Mouse (Mus musculus): ENCODE measurements around the gene Surf6.
"Not testable (repeated sequence)": the region's sequence is repeated elsewhere in the genome, so short reads cannot be mapped to it uniquely, and the experiment has no call there.

Surf6 gene

GRCm38 (mm10) chr2:26913416-26914147 lies 10.9 kb upstream of the Surf6 start:
- no peak for DNase-seq (ENCODE audit: low spot score in 2 of 2)

GRCm38 (mm10) chr2:26912253-26912770 lies 9.6 kb upstream of the Surf6 start:
- DNase-seq (ENCODE audit: low spot score in 2 of 2), result no peak

- peak in 1 of 2 experiments; percentile 60 for DNase-seq (ENCODE audit: low spot score in 2 of 2)
These were observed 8.5 kb upstream of the Surf6 start for GRCm38 (mm10) chr2:26910994-26911765.

- peak; percentile 99 for DNase-seq (ENCODE audit: low spot score in 2 of 2)
These were observed 7.7 kb upstream of the Surf6 start, which contains the start of the genes Med22 and Rpl7a for GRCm38 (mm10) chr2:26910124-26910993. Gene Med22, minus strand, starts transcription at chr2:26910677. Gene Rpl7a, plus strand, starts transcription at chr2:26910764.

- no peak for DNase-seq (ENCODE audit: low spot score in 2 of 2)
These were observed 6.7 kb upstream of the Surf6 start for GRCm38 (mm10) chr2:26909387-26909784.

- DNase-seq (ENCODE audit: low spot score in 2 of 2), result no peak
These were observed 6.2 kb upstream of the Surf6 start for GRCm38 (mm10) chr2:26908710-26909386.

- no peak for DNase-seq (ENCODE audit: low spot score in 2 of 2)
These were observed 4.4 kb upstream of the Surf6 start for GRCm38 (mm10) chr2:26907109-26907508.

- no peak for DNase-seq (ENCODE audit: low spot score in 2 of 2)
These were observed 3.8 kb upstream of the Surf6 start for GRCm38 (mm10) chr2:26906431-26906830.

GRCm38 (mm10) chr2:26905936-26906335 lies 3.3 kb upstream of the Surf6 start:
- DNase-seq (ENCODE audit: low spot score in 2 of 2), result no peak

GRCm38 (mm10) chr2:26903311-26903710 lies 632 bp upstream of the Surf6 start:
- DNase-seq (ENCODE audit: low spot score in 2 of 2), result no peak

- no peak for DNase-seq (ENCODE audit: low spot score in 2 of 2)
These were observed 762 bp downstream of the Surf6 start for GRCm38 (mm10) chr2:26901834-26902400.

GRCm38 (mm10) chr2:26900731-26901130 lies 1.9 kb downstream of the Surf6 start:
- DNase-seq (ENCODE audit: low spot score in 2 of 2), result no peak

- DNase-seq (ENCODE audit: low spot score in 2 of 2), result no peak
These were observed 6.8 kb downstream of the Surf6 start for GRCm38 (mm10) chr2:26895898-26896297.

GRCm38 (mm10) chr2:26886170-26886569 lies 16.5 kb downstream of the Surf6 start:
- not testable (repeated sequence) for DNase-seq (ENCODE audit: low spot score in 2 of 2)

GRCm38 (mm10) chr2:26885541-26885940 lies 17.1 kb downstream of the Surf6 start:
- DNase-seq (ENCODE audit: low spot score in 2 of 2), result not testable (repeated sequence)

GRCm38 (mm10) chr2:26878571-26878970 lies 24.1 kb downstream of the Surf6 start:
- no peak for DNase-seq (ENCODE audit: low spot score in 2 of 2)

- DNase-seq (ENCODE audit: low spot score in 2 of 2), result no peak
These were observed 32.0 kb downstream of the Surf6 start for GRCm38 (mm10) chr2:26870666-26871065.

- no peak for DNase-seq (ENCODE audit: low spot score in 2 of 2)
These were observed 37.8 kb downstream of the Surf6 start, which contains the start of gene Abo for GRCm38 (mm10) chr2:26864879-26865278. Gene Abo, minus strand, starts transcription at chr2:26864979.

- no peak for DNase-seq (ENCODE audit: low spot score in 2 of 2)
These were observed 39.8 kb downstream of the Surf6 start for GRCm38 (mm10) chr2:26862856-26863255.

GRCm38 (mm10) chr2:26847706-26848105 lies 55.0 kb downstream of the Surf6 start:
- DNase-seq (ENCODE audit: low spot score in 2 of 2), result peak in 1 of 2 experiments; percentile 3
